Mouse (Mus musculus): Measurements from ENCODE around the gene Prkca. TPM values are rescaled to one million over a fixed set of nuclear protein-coding genes. Genes with fewer than 3 reads are reported as not detected.

The Prkca gene
- polyA plus RNA-seq, 1 experiment from 2014 or later: 9.7 TPM

DNA sequence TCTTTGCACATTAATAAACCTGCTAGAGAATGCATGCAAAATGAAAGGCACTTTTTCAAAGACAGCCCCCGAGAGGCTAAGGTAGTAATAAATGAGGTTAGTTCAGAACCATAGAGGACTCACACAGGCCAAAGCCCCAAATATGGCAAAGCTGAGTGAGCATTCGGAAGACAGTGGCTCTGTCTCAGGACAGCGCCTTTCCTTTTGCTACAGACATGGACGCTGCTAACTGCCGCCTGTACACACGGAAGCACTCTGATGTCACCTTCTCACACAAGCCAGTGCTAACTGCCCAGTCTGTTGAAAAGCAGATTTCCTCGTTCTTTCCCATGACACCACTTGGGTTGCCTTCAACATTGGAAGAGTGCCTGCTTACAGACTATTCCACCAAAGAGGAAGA is 74.2 kb downstream of the Prkca start:
- Histone ChIP-seq H3K36me3 (no peaks in the 10 kb centered on the region), H3K9me3 (no peaks in the 10 kb centered on the region), H3K27me3 (no peaks in the 10 kb centered on the region), H3K4me2 (no peak overlapping the region), H3K4me3 (no peak overlapping the region), H3K4me1 (peaks cover 35% of the 10 kb centered on the region), H3K9ac (no peak overlapping the region), H3K27ac (no peak overlapping the region)
- ATAC-seq (ENCODE audit: borderline replicate concordance, extremely low read depth, low FRiP score, low TSS enrichment): no peak
- WGBS: 52% methylated on average over 7 of the region's 7 CpGs

DNA sequence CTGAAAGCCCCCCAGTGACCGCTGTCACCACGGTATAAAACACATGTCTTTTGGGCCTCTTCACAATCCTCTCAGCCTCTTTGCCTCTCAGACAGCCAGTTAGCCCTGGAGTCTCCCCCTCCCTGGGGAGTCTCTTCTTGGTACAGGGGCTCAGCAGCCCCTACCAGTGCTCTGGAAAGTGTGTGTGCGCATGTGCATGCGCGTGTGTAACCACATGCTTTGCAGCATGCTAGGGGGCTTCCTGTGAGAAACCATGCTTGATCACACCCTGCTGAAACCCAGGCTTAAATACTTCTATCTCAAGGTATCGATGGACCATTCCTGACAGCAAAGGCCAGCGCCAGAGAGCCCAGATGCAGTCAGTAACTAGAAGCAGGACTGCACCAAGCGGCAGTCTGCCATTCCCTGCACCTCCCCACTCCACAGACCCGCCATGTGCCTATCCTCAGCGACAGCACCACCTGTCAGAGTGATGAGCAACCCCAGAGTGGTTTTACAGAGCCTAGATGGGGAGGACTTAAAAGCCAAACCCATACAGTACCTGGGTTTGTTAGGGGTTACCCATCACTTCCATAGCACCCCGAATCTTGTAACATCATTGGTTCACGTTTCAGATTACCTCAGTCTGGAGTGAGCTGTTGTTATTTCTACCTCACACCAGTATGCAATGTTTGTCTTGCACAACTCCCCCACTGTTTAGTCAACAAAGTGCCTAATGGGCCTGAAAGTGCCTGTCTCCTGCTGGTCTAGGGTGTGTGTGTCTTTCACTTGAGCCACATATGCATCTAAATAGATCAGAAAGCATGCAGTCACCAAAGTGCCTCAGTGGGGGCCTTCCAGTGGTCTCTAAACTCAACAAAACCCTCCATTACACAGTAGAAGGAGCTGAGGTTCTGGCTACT is 75.1 kb downstream of the Prkca start:
- Histone ChIP-seq H3K27me3 (no peaks in the 10 kb centered on the region), H3K9ac (no peak overlapping the region), H3K4me2 (no peak overlapping the region), H3K27ac (no peak overlapping the region), H3K4me1 (peaks cover 35% of the 10 kb centered on the region), H3K9me3 (no peaks in the 10 kb centered on the region), H3K36me3 (no peaks in the 10 kb centered on the region), H3K4me3 (no peak overlapping the region)
- ATAC-seq (ENCODE audit: borderline replicate concordance, extremely low read depth, low FRiP score, low TSS enrichment): 0 out of 2 replicates have a peak, but pooled peaks have one; percentile 17
- WGBS: 60% methylated on average over 12 of the region's 12 CpGs

DNA sequence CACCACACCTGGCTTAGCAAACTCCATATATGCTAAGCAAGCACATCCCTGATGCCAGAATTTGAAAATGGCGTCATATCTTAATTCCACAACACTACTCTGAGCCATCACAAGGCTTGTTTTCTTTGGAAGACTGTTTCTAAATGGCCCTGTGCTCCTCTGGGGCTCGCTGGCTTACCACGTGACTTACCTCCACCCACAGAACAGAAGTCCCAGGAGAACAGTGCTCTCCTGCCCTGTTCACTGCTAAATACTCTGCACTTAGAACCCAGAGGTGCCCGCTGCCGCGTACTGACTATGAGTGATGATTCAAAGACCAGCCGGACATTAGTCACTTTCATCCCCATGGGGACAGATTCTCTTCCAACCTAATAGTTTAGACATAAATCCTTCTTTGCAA is 75.9 kb downstream of the Prkca start:
- Histone ChIP-seq H3K27me3 (no peaks in the 10 kb centered on the region), H3K9me3 (no peaks in the 10 kb centered on the region), H3K4me1 (peaks cover 35% of the 10 kb centered on the region), H3K4me3 (no peak overlapping the region), H3K27ac (no peak overlapping the region), H3K9ac (no peak overlapping the region), H3K4me2 (no peak overlapping the region), H3K36me3 (no peaks in the 10 kb centered on the region)
- ATAC-seq (ENCODE audit: borderline replicate concordance, extremely low read depth, low FRiP score, low TSS enrichment): no peak
- 73% methylated on average over 7 of the region's 7 CpGs for WGBS

DNA sequence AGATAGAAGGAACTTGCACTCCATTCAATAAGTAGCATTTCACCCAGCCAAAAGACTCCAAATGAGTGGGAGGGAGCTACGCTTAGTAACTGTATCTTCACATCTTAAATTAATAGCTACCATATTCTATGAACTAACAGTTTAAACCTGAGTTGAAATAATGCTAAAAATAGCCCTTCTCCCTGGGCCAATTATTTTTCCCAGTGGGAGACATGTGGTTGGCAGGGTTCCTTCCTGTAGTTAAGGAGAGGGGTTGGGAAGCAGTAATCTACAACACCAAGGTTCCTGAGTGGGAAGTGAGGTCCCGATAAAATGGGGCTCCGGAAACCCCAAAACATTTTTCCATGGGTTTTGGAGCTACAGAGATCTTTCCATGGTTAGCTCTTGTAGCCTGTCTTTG is 76.7 kb downstream of the Prkca start:
- WGBS: 70% methylated on average over 3 of the region's 3 CpGs
- H3K27ac ChIP-seq: no peak overlapping the region
- no peak for ATAC-seq (ENCODE audit: borderline replicate concordance, extremely low read depth, low FRiP score, low TSS enrichment)

DNA sequence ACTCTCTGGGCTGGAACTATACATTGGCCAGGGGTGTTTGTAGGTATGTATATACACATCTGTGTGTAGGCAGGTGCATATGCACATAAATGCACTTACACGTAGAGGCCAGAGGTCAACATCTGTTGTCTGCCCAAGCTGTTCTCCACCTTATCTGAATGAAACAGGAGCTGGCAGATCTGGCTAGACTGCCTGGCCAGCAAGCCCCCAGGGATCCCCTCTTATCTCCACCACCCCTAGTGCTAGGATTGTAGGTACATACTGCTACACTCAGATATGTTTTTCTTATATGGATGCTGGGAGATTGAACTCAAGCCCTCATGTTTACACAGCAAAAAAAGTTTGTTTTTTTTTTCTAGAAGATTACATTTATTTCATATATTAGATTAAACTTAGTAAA is 79.9 kb downstream of the Prkca start:
- no peak overlapping the region for H3K9ac ChIP-seq
- H3K27ac ChIP-seq: no peak overlapping the region
- H3K4me3 ChIP-seq: no peak overlapping the region
- 38% methylated on average over 1 of the region's 1 CpGs for whole genome bisulfite sequencing
- no peaks in the 10 kb centered on the region for H3K9me3 ChIP-seq
- no peak for ATAC-seq (ENCODE audit: borderline replicate concordance, extremely low read depth, low FRiP score, low TSS enrichment)
- H3K4me1 ChIP-seq: peaks cover 37% of the 10 kb centered on the region
- H3K36me3 ChIP-seq: no peaks in the 10 kb centered on the region
- no peak overlapping the region for H3K4me2 ChIP-seq
- no peaks in the 10 kb centered on the region for H3K27me3 ChIP-seq

More for the DNA sequence above, 76.7 kb downstream of the Prkca start:
- no peak overlapping the region for H3K4me2 ChIP-seq
- H3K36me3 ChIP-seq: no peaks in the 10 kb centered on the region
- H3K27me3 ChIP-seq: no peaks in the 10 kb centered on the region
- H3K4me3 ChIP-seq: no peak overlapping the region
- H3K4me1 ChIP-seq: peaks cover 31% of the 10 kb centered on the region
- H3K9me3 ChIP-seq: no peaks in the 10 kb centered on the region
- H3K9ac ChIP-seq: no peak overlapping the region

DNA sequence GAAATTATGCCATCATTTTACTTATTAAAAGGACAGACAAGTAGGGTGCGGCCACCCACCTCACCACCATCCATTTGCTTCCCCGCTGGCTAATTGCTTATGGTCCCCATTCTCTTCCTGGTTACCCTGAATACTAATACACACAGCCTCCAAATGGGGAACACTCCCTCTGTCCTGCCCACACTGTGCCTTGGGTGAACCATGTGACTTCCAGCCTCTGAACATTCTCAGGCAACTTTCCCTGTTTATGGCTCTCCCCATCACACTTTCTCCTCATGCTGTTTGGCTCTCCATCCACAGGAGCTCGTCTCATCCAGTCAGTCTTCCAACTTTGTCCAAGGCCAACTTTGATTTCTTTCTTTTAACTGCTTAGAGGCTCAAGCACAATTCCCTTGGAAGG is 80.3 kb downstream of the Prkca start:
- Histone ChIP-seq H3K4me2 (no peak overlapping the region), H3K9ac (no peak overlapping the region), H3K27ac (no peak overlapping the region), H3K9me3 (no peaks in the 10 kb centered on the region), H3K4me1 (peaks cover 39% of the 10 kb centered on the region), H3K27me3 (no peaks in the 10 kb centered on the region), H3K36me3 (no peaks in the 10 kb centered on the region), H3K4me3 (no peak overlapping the region)
- 65% methylated on average over 3 of the region's 3 CpGs for WGBS
- ATAC-seq (ENCODE audit: borderline replicate concordance, extremely low read depth, low FRiP score, low TSS enrichment): no peak

DNA sequence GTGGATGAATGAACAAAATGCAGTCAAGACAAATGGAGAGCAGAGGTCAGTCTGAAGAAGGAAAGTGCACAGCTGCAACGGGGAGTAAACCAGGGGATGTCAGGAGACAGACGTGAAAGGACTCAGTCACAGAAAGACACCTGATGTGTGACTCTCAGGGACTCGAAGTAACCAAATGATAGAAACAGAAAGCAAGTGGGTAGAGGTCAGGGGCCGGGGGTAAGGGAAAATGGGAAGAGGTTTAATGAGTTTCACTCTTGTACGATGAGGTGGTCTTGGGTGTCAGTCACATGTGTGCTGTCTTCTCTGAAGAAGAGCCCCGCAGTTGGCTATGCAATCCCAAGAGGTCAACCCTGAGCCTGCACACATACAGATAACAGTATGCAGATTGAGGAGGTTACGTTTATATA is 82.0 kb downstream of the Prkca start:
- Histone ChIP-seq H3K9me3 (no peaks in the 10 kb centered on the region), H3K27ac (no peak overlapping the region)
- 49% methylated on average over 7 of the region's 7 CpGs for WGBS

DNA sequence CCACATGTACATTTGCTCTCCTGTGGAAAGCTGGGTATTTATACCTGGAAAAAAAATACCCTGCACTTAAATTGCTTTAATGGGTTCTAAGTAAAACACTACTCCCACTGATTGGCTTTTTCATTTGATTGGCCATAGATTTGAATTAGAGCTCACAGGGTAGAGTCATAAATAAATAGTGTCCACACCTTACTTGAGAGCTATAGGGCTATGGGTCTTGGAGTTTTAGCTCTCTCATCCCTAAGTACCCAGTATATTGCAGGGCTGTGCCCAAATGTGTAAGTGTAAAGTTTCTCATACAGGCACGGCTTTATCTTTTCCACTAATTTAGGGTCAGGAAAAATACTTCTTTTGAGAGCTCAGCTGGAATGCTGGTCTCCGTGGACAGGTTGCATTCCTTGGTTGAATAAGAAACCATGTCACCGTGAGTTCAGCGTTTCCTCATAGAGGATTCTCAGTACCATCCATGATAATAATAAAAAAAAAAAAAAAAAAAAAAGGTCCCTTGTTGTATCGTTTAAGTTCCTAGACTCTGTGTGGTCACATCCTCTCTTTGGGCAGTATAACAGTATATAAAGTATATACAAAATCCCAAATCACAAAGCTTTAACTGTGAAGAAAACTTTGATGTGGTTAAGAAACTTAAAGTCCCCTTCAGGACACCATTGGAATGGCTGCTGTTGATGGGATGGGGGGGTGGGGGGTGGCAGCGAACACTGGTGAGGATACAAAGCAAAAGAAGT is 82.8 kb downstream of the Prkca start:
- Histone ChIP-seq H3K4me3 (no peak overlapping the region), H3K4me2 (no peak overlapping the region), H3K9ac (no peak overlapping the region), H3K27ac (no peak overlapping the region), H3K36me3 (no peaks in the 10 kb centered on the region), H3K4me1 (peaks cover 45% of the 10 kb centered on the region), H3K27me3 (no peaks in the 10 kb centered on the region), H3K9me3 (no peaks in the 10 kb centered on the region)
- no peak for ATAC-seq (ENCODE audit: borderline replicate concordance, extremely low read depth, low FRiP score, low TSS enrichment)
- 60% methylated on average over 6 of the region's 6 CpGs for WGBS

More for the DNA sequence above, 82.0 kb downstream of the Prkca start:
- H3K27me3 ChIP-seq: no peaks in the 10 kb centered on the region
- no peaks in the 10 kb centered on the region for H3K36me3 ChIP-seq
- no peak overlapping the region for H3K9ac ChIP-seq
- H3K4me2 ChIP-seq: no peak overlapping the region
- H3K4me1 ChIP-seq: peaks cover 40% of the 10 kb centered on the region
- ATAC-seq (ENCODE audit: borderline replicate concordance, extremely low read depth, low FRiP score, low TSS enrichment): no peak
- no peak overlapping the region for H3K4me3 ChIP-seq

DNA sequence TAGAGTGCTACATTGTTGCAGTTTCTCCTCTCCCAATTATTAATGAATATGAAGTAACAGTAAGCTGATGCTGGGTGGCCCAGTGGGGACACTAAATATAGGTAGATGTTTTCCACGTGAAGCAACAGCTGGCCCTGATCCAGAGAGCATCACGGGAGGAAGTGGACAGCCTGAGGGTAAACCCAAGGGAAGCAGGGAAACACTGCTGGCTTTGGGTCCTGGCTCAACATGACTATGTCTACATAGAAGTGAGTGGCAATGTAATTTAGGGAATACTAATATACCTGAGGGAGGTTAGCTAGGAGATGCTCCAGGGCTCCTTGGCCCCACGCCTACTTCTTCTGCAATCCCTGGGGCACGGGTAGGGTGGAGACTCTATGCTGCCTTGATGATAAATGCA is 84.3 kb downstream of the Prkca start:
- 40% methylated on average over 4 of the region's 4 CpGs for WGBS
- peak overlapping the region; percentile 30 for H3K27ac ChIP-seq
- no peaks in the 10 kb centered on the region for H3K27me3 ChIP-seq
- H3K4me1 ChIP-seq: peaks cover 58% of the 10 kb centered on the region
- ATAC-seq (ENCODE audit: borderline replicate concordance, extremely low read depth, low FRiP score, low TSS enrichment): no peak
- no peaks in the 10 kb centered on the region for H3K9me3 ChIP-seq
- H3K9ac ChIP-seq: no peak overlapping the region
- H3K4me2 ChIP-seq: no peak overlapping the region
- H3K36me3 ChIP-seq: no peaks in the 10 kb centered on the region
- no peak overlapping the region for H3K4me3 ChIP-seq

DNA sequence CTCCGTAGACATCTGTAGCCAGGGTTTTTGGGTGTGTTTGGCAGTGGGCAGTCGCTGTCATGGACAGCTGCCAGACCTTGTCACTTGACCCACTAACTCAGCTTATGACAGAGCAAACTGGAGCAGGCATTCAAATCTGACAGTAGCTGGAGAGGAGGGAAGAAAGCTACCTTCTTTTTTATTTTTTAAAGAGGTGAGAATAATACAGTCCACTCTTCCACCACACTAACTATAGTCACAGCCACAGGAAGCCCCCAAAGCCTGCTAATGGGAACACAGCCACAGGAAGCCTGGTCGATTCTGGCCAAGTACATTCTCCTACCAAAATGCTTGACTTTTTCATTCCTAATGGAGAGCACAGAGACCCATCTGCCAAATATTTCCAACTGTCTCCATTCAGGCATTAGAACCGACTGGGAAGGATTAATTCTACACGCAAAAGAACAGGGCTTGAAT is 84.9 kb downstream of the Prkca start:
- no peaks in the 10 kb centered on the region for H3K27me3 ChIP-seq
- peaks cover 64% of the 10 kb centered on the region for H3K4me1 ChIP-seq
- 25% methylated on average over 5 of the region's 5 CpGs for WGBS
- H3K9me3 ChIP-seq: no peaks in the 10 kb centered on the region
- no peak overlapping the region for H3K4me3 ChIP-seq
- no peaks in the 10 kb centered on the region for H3K36me3 ChIP-seq
- no peak overlapping the region for H3K9ac ChIP-seq
- peak overlapping the region; percentile 30 for H3K27ac ChIP-seq
- H3K4me2 ChIP-seq: no peak overlapping the region
- ATAC-seq (ENCODE audit: borderline replicate concordance, extremely low read depth, low FRiP score, low TSS enrichment): peak; percentile 72; the same call in 1 of the 2 replicates

DNA sequence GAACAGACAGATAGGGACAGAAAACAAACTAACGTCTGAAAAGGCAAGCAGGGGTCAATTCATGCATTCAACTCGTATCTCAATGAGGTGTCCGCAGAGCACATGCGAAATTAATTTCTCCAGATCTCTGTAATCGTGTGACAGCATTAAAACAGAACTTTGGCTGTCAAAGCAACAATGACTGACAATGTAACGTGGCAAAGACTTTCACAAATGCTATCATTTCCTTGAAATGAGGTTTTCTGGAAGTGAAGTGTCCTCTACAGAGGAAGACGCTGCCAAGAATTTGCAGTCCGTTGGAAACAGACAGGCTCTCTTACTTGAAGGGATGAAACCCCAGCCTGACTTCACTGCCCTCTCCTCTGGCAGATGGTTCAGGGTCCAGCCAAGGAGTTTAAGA is 85.8 kb downstream of the Prkca start:
- H3K9me3 ChIP-seq: no peaks in the 10 kb centered on the region
- H3K27me3 ChIP-seq: no peaks in the 10 kb centered on the region
- no peak overlapping the region for H3K4me2 ChIP-seq
- H3K27ac ChIP-seq: peak overlapping the region; percentile 30
- no peak overlapping the region for H3K9ac ChIP-seq
- WGBS: 30% methylated on average over 8 of the region's 8 CpGs
- ATAC-seq (ENCODE audit: borderline replicate concordance, extremely low read depth, low FRiP score, low TSS enrichment): no peak
- H3K4me3 ChIP-seq: no peak overlapping the region
- H3K36me3 ChIP-seq: no peaks in the 10 kb centered on the region
- peaks cover 72% of the 10 kb centered on the region for H3K4me1 ChIP-seq

DNA sequence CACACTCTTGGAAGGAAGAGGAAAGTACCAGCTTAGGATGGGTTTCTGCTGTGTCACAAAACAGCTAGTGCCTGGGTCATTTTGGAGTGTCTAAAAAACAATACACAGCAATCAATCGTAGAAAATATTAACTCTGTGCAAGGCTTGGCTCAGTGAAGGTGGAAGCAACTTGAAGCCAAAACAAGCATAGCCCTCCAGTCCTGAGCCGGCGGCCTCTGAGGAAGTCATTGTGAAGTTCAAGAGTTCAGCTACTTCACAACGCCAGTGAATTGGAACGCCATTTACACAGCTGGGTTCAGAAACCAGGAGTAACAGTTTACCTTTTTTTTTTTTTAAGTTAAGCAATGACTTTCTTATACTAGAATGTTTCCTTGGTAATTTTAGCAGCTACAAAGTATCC is 89.0 kb downstream of the Prkca start:
- no peak for ATAC-seq (ENCODE audit: borderline replicate concordance, extremely low read depth, low FRiP score, low TSS enrichment)
- Histone ChIP-seq H3K27me3 (no peaks in the 10 kb centered on the region), H3K36me3 (no peaks in the 10 kb centered on the region), H3K27ac (peak overlapping the region; percentile 36), H3K4me2 (no peak overlapping the region), H3K4me1 (peaks cover 89% of the 10 kb centered on the region), H3K9me3 (no peaks in the 10 kb centered on the region), H3K9ac (no peak overlapping the region), H3K4me3 (no peak overlapping the region)
- WGBS: 37% methylated on average over 5 of the region's 5 CpGs

Measured in lung, embryonic 15.5 days (tissue).